Mouse (Mus musculus): ENCODE data around the gene Clic4.

The Clic4 gene

DNA sequence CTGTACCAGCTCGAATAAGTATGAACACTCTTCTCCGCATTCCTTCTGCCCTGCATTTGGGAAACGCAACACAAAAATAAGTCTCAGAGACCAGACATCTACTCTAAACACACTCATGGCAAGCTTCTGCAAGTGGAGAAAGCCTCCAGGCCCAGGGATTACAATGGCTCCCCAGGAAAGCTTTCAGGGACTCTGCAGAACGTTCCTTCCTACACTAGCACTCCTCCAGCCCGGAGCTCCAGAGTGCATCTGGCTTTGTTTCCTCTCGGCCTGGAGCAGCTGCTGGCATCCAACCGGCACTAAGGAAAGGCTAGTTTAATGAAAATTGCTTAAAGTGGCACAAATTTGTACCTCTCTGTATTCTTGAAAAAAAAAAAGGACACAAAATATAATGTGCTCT lies 14.1 kb downstream of the Clic4 start:
- DNase-seq (ENCODE audit: low spot score in 2 of 2), result no peak

DNA sequence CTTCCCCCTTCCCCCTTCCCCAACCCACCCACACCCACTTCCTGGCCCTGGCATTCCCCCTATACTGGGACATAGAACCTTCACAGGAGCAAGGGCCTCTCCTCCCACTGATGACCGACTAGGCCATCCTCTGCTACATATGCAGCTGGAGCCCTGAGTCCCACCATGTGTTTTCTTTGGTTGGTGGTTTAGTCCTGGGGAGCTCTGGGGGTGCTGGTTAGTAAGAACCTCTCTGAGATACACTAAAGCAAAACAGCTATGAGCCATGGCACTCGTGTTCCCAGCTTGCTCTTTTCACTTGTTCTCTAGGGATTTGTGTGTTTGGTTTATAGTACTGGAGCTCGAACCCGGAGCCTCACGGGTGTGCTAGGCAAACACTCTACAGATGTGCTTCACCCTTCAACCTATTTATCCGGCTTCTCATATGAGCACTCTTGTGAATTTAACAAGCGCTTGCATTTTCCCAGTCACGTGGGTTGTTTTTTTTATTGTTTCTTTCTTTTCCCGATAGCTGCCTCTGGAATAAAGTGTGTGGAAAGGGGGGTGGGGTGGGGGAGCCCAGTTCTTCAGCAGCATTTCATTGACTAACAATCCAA lies 14.6 kb downstream of the Clic4 start:
- DNase-seq (ENCODE audit: low spot score in 2 of 2), result no peak

DNA sequence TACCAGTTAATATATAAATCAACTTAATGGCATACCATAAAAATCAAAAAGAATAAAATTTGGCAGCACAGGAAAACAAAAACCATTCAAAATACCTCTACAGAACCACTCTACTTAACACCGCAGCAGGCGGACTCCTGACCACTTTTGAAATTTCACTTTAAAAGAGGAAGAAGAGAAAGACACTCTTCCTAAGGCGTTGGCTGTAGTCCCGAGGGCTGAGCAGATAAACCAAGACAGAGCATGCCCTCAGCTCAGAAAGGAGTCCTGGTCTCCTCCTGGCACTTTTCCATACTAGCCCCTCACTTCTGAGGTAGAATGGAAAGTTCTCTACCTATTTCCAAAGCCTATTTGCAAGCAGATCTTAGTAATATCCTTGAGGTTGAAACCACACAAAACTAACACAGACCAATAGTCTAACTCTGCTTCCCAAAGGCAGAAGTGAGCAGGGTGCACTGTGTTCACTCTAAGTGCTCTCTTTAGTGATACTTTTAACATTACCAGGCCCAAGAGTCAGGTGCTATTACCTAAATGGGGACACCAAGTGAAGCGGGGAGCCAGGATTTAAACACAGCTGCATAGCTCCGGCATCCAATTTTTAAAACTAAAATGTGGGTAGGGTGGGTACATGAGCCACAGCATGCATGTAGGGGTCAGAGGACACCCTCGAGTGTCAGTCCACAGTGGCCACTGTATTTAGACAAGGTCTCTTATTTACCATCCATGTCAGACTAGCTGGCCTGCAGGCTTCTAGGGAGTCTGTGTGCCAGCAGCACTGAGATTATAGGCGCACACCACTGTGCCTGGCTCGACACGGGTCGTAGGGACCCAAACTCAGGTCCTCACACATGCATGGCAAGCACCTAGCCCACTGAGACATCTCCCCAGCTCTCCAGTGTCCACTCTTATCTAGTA lies 15.8 kb downstream of the Clic4 start:
- no peak for DNase-seq (ENCODE audit: low spot score in 2 of 2)

DNA sequence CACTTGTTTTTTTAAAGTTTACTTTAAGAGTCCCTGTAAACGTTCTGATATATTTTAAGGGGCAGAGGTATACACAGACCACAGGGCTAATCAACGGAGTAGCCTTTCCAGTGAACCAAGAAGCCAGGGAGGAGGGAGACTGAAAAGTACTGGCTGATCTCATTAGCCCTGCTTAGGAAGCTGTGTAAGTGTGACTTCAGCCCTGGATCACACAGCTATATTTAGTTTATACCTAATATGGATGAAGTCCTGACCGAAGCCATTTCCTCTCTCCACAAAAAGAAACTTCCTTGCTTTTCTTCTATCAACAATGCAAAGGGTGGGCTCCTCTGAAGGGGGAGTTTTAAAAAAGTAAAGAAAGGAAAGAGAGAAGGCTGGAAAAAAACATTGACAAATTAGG lies 17.8 kb downstream of the Clic4 start:
- DNase-seq (ENCODE audit: low spot score in 2 of 2), result no peak

DNA sequence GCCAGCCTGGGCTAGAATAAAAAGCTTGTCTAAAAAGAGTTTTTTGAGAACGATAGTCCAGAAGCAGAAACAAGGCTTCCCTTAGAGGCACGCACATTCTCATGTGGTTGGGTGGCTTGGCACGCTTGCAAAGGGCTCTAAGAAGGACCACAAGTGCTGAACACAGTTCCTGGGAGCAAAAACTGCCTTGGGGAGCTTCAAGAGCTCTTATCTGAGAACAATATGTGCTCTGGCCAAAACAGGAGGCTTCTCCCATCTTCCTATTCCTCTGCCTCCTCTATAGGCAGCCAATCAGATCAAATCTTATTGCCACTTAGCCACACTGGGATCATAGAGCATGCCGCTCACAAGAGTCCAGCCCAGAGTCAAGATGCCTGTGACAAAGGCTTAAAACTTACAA lies 18.3 kb downstream of the Clic4 start:
- DNase-seq (ENCODE audit: low spot score in 2 of 2), result no peak

DNA sequence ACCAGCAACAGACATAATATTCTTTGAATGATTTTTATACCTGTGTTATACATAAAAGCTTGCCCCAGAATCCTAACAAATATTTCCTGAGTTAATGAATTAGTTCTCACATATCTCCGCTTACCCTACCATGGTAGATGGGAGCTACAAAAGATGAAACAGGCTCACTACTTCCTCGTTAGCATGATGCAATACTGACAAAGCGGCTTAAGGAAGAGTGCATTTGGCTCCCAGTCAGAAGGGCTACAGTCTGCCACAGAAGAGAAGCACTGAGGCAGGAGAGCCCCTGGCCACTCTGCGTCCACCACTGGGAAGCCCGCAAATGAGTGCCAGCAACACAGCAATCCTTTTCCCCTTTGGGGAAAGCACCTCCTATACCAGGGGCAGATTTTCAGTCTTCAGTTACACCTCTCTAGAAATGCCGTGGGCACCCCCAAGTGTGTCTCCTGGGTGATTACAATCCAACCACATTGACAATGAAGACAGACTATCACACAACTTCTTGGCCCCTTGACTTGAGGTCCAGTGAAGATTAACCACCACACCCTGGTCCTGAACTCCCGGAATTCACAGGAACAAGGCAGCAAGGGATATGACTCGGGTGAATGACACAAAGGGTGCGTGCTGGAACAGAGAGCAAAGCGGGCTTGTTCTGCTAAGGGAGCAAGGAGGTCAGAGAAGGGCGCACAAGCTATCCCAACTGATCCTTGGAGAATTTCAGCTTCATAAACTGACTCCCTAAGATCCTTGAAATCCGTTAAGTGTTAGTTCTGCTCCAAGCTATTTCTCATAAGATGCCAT lies 19.2 kb downstream of the Clic4 start:
- no peak for DNase-seq (ENCODE audit: low spot score in 2 of 2)

DNA sequence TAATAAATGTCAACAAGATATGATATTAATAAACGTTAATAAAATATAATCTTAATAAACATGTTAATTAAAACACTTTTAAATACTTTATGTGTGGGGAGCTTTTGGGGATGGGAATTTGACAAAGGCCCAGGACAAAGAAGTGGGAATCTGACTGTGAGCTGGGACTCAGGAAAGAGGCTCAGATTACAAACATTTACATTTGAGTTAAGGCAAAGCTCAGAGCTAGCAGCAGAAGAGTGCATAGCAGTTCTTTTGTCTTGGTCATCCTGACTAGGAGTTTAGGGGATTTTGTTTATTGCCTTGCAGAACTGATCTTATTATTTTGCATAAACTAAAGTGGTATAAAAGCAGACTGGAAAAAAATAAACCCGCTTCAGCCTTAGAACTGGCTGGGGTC lies 20.8 kb downstream of the Clic4 start:
- no peak for DNase-seq (ENCODE audit: low spot score in 2 of 2)

DNA sequence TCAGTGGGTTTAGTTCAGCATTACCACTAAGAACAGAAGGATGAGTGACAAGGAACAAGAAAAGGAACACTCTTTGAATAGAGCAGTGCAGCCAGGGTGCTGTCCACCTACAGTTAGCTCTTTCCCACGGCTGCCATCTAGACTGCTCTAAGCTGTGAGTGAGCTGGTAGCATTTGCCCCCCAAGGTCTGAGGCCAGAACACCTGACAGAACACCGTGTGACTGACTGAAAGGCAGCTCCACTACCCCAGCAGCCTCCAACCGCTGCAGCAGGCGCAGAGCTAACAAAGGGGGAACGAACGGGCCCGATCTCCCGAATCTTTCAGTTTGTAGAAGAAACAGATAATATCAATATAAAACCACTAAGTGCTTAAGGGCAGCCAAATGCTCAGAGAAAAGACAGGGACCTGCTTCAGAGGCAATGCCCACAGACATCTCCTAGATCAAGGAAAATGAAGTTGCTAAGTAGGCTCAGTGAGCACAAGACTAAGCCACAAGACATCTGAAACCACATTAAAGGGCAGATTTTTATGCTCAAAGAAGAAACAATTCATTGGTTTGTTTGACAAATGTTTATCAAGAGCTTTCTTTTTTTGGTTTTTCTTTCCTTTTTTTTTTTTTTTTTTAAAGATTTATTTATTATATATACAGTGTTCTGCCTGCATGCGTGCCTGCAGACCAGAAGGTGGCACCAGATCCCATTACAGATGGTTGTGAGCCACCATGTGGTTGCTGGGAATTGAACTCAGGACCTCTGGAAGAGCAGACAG lies 24.2 kb downstream of the Clic4 start:
- no peak for DNase-seq (ENCODE audit: low spot score in 2 of 2)

DNA sequence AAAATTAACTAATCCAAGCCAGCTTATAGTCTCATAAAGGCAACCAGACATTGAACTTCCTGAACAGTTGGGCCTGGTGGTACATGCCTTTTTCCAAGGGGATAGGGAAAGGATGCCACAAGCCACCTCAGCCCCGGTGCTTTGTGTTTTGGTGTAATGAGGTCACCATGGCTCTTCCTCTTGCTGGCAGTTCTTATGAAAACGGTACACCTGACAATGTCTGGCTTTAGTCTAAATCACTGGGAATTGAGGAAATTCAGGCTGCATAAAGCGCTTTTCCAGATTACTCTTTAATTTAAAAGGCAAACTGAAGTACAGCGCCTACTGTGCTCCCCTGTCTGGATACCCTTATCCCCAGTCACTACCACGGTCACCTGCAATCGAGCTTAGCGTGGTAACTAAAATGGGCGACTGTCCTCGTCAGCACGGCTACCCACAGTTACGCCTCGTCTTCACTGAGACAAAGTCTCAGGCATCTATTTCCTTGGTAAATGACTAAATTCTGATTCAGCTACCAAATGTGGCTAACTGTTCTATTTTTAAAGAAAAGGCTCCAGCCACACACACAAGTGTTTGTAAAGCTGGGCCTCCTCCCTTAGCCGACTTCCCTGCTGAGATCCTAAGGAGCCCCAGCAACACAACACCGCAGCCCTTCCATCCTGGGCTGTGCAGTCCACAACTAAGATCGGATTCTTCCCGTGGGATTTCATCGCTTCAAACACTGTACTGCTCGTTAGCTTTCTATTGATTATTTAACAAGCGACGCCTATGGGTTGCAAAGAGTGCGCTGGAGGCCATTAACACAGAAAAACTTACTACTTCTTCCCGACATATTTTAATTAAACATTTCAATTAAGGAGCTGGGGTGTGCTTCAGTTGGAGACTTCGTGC lies 25.5 kb downstream of the Clic4 start:
- DNase-seq (ENCODE audit: low spot score in 2 of 2), result no peak

DNA sequence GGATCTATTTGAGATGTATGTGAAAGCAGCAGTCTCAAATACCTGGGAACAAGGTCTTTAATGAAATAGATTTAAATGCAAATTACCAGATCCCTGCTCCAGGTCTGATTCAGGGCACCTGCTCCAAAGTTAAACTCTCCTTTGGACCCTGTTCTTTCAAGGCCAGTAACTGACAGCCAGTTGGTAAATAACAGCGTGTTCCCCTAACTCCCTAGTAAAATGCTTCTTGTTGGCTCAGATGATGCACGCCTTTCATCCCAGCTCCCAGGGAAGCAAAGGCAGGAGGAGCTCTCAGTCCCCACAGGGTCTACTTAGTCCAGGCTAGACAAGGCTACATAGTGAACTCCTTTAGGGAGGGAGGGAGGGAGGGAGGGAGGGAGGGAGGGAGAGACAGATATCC lies 26.2 kb downstream of the Clic4 start:
- DNase-seq (ENCODE audit: low spot score in 2 of 2), result no peak

DNA sequence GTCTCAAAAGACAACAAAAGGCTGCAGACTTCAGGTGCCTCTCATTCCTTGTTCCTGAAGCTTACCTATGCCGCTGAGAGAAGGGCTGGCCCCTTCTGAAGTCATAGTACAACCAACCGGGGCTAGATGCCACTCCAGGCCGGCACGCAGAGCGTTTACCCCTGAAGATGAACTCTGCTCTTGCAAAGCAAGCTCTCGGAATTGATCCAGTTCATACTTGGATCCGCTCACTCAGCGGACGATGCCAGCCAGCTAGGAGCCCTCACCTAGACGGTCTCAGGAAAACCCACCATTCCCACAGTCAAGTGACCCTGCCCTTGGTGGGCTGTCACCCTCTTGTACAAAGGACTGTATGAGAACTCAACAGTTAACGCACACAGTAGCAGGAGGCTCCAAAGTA lies 26.8 kb downstream of the Clic4 start:
- no peak for DNase-seq (ENCODE audit: low spot score in 2 of 2)

DNA sequence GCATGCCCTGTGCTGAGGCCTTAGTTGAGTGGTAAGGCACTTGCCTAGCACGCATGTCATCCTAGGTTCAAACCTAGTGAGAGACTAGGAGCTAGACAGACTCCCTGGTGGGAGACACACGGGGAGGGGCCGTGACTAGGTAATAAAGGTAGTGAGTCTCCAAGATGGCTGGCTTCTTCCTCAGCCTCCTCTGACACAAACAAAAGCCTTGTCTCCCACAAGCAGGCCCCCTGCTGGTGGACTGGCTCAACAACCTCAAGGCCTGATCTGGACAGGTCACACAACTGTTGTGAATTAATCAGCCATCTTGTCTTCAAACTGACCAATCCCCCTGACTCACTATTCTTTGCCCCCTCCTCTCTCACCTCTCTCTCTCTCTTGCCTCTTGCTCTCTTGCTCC lies 28.3 kb downstream of the Clic4 start:
- DNase-seq (ENCODE audit: low spot score in 2 of 2), result no peak

DNA sequence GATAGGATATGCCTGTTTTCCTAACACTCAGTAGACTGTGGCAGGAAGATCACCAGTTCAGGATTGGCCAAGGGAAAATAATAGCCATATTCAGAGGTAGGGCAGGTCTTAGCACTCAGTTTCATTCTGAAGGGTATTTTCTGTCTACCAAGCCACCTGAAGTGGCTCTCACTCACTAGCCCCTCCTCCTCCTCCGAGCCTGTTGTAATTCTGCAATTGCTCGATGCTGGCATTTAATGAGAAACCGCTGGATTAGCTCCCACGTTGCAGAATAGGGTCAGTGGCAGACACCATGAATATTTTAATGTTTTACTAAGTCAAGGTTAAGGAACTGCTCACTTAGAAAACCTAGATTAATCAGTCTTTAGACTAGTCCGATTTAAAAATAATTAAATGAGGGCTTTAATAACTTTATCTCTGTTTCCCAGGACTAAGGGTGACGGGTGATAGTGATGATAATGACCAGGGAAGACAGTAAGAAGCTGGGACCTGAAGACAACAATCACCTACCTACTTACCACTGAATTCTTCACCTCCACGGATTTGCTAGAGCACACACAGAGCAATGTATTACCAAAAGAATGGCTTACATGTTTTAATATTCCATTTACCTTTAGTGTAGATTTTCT lies 29.6 kb downstream of the Clic4 start:
- DNase-seq (ENCODE audit: low spot score in 2 of 2), result no peak

DNA sequence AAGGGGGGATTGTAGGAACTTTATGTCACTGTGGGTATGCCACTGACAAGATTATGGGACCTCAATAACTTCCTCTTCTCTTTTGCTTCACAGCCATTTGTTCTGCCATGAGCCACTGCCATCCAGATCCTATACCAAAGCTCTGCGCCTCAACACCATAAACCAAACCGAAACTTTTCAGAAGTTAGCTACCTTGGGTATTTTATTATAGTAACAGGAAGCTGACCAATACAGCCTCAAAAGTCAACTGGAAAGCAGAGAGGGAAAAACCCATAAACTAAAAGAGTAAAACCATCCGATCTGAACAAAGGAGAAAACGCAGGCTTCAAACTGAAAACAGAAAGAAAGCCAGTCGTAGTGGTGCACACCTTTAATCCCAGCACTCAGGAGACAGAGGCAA lies 30.2 kb downstream of the Clic4 start:
- DNase-seq (ENCODE audit: low spot score in 2 of 2), result no peak

DNA sequence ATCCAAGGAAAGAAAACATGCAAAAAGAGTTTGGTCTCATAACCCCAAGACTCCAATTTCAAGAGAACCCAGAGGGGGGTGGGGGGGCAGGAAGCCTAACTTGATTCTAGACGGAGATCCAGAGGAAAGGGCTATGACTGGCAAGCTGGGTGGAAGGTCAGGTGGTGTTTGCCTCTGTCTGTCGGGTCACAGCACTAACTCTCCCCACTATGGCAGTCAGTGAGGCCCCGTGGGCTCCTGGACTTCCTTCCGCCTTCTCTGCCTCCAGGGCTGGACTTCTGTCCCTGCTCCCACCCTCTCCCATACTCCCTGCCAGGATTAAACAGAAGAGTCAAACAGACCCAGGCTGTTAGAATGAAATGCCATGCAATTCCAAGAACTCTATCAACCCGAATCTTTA lies 30.9 kb downstream of the Clic4 start:
- DNase-seq (ENCODE audit: low spot score in 2 of 2), result no peak

DNA sequence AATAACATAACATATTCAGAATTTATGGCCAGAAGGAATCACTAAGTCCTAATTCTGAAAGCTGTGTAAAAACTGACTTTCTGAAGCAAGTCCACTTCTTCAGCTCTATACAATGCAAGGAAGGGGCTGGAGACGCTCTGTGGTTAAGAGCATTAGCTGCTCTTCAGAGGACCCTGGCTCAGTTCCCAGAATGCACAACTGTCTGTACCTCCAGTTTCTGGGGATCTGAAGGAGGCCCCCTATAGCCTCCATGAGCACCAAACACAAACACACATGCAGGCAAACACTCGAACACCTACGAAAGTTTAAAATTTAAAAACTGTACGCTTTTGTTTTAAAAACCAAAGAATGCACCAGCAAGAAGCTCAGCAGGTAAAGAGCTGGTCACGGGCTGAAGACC lies 31.5 kb downstream of the Clic4 start:
- DNase-seq (ENCODE audit: low spot score in 2 of 2), result no peak

DNA sequence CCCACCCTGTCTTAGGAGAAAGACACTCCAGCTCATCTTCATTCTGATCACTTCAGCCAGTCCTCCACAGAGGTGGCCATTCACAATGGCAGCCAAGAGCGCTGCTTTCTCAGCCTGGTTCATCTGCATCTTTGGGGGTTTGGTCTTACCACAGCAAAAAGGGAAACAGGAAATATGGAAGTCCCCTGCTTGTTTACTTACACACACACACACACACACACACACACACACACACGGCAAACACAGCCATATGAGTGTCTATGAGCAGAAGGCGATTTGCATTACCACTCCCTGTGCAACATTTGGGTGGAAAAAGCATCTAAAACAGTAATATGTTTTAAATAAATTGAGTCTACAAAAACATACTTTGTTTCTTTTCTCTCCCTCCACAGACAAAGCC lies 32.3 kb downstream of the Clic4 start:
- no peak for DNase-seq (ENCODE audit: low spot score in 2 of 2)

DNA sequence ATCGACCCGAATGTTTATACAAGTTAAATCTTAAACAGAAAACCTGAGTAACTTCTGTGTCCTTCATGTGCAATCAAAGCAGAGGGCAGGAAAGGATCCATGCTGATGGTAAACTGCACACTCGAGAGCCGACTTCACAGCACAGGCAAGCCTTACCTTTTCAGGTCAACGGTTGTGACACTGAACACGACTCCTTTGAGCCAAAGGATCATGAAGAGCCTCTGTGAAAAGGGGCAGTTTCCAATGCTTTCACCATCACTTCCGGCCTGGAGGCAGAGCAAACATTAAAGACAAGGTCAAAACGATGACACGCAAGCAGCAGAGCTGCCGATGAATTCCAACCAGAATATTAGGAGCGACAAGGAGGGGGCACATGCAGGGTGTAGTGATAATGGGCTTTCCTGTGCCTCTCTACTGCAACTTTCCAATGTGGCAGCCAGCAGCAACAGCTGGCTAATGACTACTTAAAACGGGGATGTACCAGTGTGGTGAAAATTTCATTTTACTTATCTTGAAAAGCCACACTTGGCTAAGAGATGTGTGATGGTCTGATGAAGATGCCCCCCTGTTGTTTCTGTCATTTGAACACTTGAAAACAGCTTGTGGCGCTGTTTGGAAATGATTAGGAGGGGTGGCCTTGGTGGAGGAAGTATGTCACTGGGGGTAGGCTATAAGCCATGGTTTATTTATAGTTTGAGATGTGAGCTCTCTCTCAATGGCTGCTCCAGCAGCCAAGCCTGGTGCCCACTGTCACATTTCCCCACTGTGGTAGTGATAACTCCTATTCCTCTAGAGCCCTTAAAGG lies 33.7 kb downstream of the Clic4 start:
- DNase-seq (ENCODE audit: low spot score in 2 of 2), result no peak

DNA sequence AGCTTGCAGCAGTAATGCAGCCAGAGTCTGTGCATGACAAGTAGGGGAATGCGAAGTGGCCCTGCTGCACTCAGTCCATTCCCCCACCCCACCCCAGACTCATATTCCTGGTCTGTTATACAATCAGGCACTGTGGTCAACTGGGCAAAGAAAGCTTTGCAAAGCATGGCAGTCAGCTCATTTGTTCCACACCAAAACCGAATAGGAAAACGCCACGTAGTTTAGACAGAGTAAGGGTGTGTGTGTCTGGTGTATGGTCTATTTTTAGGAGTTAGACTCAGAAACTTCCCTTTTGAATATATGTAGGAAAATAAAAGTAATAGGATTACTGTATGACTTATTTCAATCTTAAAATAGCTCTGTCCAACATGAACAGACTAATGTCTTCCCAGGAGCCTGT lies 36.0 kb downstream of the Clic4 start:
- DNase-seq (ENCODE audit: low spot score in 2 of 2), result no peak

DNA sequence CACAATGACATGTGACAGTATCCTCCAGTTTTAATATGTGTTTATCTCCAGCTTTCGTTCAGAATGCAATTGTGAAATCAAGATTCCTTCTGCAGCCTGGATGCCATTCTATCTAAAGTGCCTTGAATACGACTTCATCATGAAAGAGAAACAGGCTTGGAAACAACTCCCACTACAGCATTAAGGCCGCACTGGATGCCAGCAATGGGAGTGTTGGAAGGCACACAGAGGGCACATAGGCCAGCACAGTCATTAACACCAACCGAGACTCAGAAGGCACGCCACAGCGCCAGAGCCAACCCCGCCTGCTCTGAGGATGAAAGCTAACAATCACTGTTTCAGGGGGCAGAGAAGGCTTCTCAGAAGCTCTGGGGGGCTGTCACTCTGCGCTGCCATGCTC lies 37.1 kb downstream of the Clic4 start:
- no peak for DNase-seq (ENCODE audit: low spot score in 2 of 2)

All from frontal cortex, postnatal 25 days (tissue).